Mouse (Mus musculus): ENCODE results near the gene Pml.

The Pml gene

DNA sequence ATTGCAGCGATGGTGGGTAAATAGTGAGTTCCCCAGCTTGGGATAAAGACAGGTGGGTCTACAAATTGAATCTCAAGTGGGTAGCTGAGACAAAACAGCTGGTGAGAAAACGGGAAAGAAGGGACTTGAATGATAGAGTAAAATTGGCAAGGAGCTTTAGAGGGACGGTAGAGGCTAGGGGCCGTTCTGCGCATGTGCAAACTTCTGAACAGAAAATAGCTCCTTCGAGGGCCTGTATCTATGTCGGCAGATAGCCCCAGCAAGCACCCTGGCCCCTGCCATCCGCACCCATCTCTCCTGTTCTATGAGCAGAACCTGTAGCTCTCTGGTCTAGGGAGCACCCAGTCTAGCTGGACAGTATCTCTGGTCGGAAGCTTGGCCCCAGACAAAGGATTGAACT, 55.4 kb downstream of the Pml start:
- Histone ChIP-seq H3K36me3 (ENCODE audit: insufficient read depth, low read length) (no peaks in the 10 kb centered on the region), H3K27me3 (ENCODE audit: insufficient read depth, low read length) (peaks cover 77% of the 10 kb centered on the region), H3K9me3 (ENCODE audit: low read length) (no peaks in the 10 kb centered on the region), H3K4me1 (replicated peaks; ENCODE audit: low read depth, low read length) (peaks cover 59% of the 10 kb centered on the region), H3K4me3 (replicated peaks; ENCODE audit: low read length) (no peak overlapping the region)
- TF ChIP-seq POU5F1 (IDR thresholded peaks at IDR 0.05; ENCODE audit: borderline replicate concordance, low read length) (no peak), CTCF (conservative IDR thresholded peaks at IDR 0.05; ENCODE audit: low read length) (no peak), NANOG (IDR thresholded peaks at IDR 0.05; ENCODE audit: borderline replicate concordance, low read length) (no peak)

DNA sequence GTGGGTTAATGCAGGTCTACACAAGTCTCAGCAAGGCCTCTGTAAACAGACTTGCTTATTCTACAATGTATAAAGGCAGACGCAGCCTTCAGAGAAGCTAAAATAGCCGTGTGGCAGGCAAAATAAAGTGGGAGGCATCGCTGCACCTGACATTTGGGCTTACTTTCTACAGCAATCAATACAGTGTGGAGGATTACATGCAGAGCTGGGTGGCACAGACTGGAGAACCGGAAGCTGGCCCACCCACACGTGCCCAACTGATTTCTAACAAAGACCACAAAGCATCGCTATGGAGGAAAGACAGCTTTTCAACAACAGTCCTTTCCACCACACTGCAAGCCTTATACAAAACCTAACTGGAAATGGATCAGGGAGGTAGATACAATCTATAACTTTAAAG, 65.1 kb downstream of the Pml start:
- Histone ChIP-seq H3K27me3 (ENCODE audit: insufficient read depth, low read length) (0 out of 2 replicates have a peak, but pooled peaks cover 3% of the 10 kb centered on the region), H3K9me3 (ENCODE audit: low read length) (peaks cover 5% of the 10 kb centered on the region; the same call in 1 of the 2 replicates), H3K36me3 (ENCODE audit: insufficient read depth, low read length) (no peaks in the 10 kb centered on the region), H3K4me1 (replicated peaks; ENCODE audit: low read depth, low read length) (no peaks in the 10 kb centered on the region), H3K4me3 (replicated peaks; ENCODE audit: low read length) (no peak overlapping the region)
- TF ChIP-seq POU5F1 (IDR thresholded peaks at IDR 0.05; ENCODE audit: borderline replicate concordance, low read length) (no peak), CTCF (conservative IDR thresholded peaks at IDR 0.05; ENCODE audit: low read length) (no peak), NANOG (IDR thresholded peaks at IDR 0.05; ENCODE audit: borderline replicate concordance, low read length) (no peak)

DNA sequence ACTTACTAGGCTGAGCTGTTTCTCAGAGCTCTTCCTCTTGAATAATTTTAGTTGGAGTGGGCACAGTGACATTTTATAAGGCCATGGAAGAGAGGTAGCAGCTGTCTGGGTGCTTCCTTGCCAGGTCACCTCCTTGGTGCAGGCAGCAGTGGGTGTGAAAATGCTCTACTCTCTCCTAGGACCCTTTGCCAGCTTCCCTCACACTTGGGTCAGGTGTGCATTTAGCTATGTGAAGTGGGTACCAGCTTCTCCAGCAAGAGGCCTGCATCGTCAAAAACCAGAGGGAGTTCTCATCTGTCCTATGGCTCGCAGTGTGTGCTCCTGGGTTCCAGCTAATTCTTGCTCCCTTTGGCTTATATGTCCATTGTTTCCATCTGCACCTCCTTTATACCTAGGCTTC, 70.2 kb downstream of the Pml start:
- H3K4me1 ChIP-seq (replicated peaks; ENCODE audit: low read depth, low read length), result 0 out of 2 replicates have a peak, but pooled peaks cover 2% of the 10 kb centered on the region

DNA sequence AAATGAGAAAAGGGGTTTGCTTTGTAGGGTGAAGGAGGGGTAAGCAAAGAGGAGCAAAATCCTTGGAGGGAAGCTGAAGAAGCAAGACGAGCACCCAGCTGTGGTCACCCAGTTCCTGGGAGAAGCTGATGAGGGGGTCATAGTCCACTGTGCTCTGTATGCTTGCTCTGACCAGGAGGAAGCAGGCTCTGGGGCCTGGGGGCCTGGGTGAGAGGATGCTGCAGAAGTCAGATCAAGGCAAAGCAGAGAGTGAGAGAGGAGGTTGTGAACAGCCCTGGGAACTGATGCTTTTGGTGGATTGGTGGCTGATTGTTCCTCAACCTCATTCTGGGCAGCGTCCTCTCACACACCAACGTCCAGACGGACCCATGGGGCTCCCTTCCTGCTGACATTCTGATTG, 72.4 kb downstream of the Pml start:
- H3K36me3 ChIP-seq (ENCODE audit: insufficient read depth, low read length), result no peaks in the 10 kb centered on the region
- H3K9me3 ChIP-seq (ENCODE audit: low read length), result no peaks in the 10 kb centered on the region
- no peak overlapping the region for H3K4me3 ChIP-seq (replicated peaks; ENCODE audit: low read length)
- peaks cover 5% of the 10 kb centered on the region; the same call in 1 of the 2 replicates for H3K27me3 ChIP-seq (ENCODE audit: insufficient read depth, low read length)
- 0 out of 2 replicates have a peak, but pooled peaks cover 6% of the 10 kb centered on the region for H3K4me1 ChIP-seq (replicated peaks; ENCODE audit: low read depth, low read length)
- TF ChIP-seq NANOG (IDR thresholded peaks at IDR 0.05; ENCODE audit: borderline replicate concordance, low read length) (no peak), POU5F1 (IDR thresholded peaks at IDR 0.05; ENCODE audit: borderline replicate concordance, low read length) (no peak), CTCF (conservative IDR thresholded peaks at IDR 0.05; ENCODE audit: low read length) (no peak)

More for the DNA sequence above, 70.2 kb downstream of the Pml start:
- Histone ChIP-seq H3K9me3 (ENCODE audit: low read length) (no peaks in the 10 kb centered on the region), H3K27me3 (ENCODE audit: insufficient read depth, low read length) (peaks cover 5% of the 10 kb centered on the region; the same call in 1 of the 2 replicates), H3K4me3 (replicated peaks; ENCODE audit: low read length) (no peak overlapping the region), H3K36me3 (ENCODE audit: insufficient read depth, low read length) (no peaks in the 10 kb centered on the region)
- TF ChIP-seq CTCF (conservative IDR thresholded peaks at IDR 0.05; ENCODE audit: low read length) (no peak), POU5F1 (IDR thresholded peaks at IDR 0.05; ENCODE audit: borderline replicate concordance, low read length) (no peak), NANOG (IDR thresholded peaks at IDR 0.05; ENCODE audit: borderline replicate concordance, low read length) (no peak)

DNA sequence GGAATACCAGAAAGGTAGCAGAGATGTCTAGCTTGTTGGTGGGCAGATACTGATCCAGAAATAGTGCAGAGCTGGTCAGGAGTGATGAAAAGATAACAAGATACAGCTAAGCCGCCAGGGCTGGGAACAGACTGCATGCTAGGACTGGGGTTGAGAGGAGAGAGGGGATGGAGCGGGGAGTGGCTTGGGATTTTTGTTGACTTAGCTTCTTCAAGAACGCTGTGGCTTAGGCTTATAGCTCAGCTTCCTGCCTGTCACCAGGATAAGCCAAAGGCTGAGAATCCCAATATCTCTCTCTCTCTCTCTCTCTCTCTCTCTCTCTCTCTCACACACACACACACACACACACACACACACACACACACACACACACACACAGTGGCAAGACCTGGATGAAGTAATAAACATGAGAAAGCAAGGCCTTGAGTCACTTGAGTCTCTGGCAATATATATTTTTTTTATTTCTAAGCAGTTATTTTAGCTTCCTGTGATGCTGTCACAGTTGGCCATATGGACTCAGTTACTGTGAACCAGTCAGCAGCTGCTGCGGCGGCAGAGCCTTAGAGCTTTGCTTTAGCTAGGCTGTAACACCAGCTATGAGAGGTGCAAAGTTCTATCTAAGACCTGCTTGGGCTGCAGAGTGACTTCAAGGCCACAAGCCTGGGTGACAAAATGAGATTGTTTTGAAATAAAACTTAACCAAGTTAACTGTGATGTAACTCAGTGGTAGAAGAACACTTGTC, 73.7 kb downstream of the Pml start:
- TF ChIP-seq NANOG (IDR thresholded peaks at IDR 0.05; ENCODE audit: borderline replicate concordance, low read length) (no peak), CTCF (conservative IDR thresholded peaks at IDR 0.05; ENCODE audit: low read length) (no peak), POU5F1 (IDR thresholded peaks at IDR 0.05; ENCODE audit: borderline replicate concordance, low read length) (no peak)
- 0 out of 2 replicates have a peak, but pooled peaks cover 6% of the 10 kb centered on the region for H3K4me1 ChIP-seq (replicated peaks; ENCODE audit: low read depth, low read length)
- no peak overlapping the region for H3K4me3 ChIP-seq (replicated peaks; ENCODE audit: low read length)
- peaks cover 5% of the 10 kb centered on the region; the same call in 1 of the 2 replicates for H3K27me3 ChIP-seq (ENCODE audit: insufficient read depth, low read length)
- no peaks in the 10 kb centered on the region for H3K9me3 ChIP-seq (ENCODE audit: low read length)
- no peaks in the 10 kb centered on the region for H3K36me3 ChIP-seq (ENCODE audit: insufficient read depth, low read length)

DNA sequence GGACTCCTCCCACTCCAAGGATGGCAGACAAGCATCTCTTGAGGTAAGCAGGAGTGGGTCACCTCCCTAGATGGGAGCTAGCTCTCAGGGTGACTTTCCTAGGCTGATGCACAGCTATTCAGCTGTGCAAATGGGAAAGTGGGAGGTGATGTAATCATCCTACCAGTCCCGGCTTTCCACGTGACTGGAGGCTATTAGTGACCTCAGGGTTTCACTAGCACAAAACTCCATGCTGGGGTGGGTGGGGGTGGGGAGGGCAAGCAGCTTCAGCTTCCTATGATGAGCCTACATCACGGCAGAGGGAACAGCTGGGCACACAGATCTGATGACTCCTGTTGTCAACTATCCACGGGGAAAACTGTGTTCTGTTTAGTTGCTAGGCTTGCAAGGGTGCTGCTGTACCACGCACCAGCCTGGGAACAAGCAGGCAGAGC, 74.8 kb downstream of the Pml start:
- Histone ChIP-seq H3K4me1 (replicated peaks; ENCODE audit: low read depth, low read length) (0 out of 2 replicates have a peak, but pooled peaks cover 6% of the 10 kb centered on the region), H3K4me3 (replicated peaks; ENCODE audit: low read length) (no peak overlapping the region), H3K27me3 (ENCODE audit: insufficient read depth, low read length) (peaks cover 5% of the 10 kb centered on the region; the same call in 1 of the 2 replicates), H3K36me3 (ENCODE audit: insufficient read depth, low read length) (no peaks in the 10 kb centered on the region), H3K9me3 (ENCODE audit: low read length) (no peaks in the 10 kb centered on the region)
- no peak for TF ChIP-seq CTCF (conservative IDR thresholded peaks at IDR 0.05; ENCODE audit: low read length)
- TF ChIP-seq POU5F1 (IDR thresholded peaks at IDR 0.05; ENCODE audit: borderline replicate concordance, low read length), result no peak
- no peak for TF ChIP-seq NANOG (IDR thresholded peaks at IDR 0.05; ENCODE audit: borderline replicate concordance, low read length)

DNA sequence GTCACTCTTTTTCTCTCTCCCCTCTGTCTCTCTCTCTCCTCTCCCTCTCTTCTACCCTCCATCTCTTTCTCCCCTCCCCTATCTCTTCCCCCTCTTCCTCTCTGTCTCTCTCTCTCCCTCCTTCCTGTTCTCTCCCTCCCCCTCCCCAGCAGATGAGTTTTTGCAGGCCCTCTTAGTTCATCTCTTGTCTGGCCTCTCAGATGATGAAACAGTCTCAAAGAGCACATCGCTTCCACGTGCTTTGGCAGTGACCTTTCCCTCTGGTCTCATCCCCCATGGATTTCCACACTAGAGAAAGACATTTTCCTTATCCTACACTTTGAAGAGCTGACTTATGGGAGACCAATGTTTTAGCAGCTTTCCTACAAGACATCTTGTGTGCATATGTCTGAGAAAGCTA, 76.7 kb downstream of the Pml start:
- peaks cover 5% of the 10 kb centered on the region for H3K27me3 ChIP-seq (ENCODE audit: insufficient read depth, low read length)
- H3K4me1 ChIP-seq (replicated peaks; ENCODE audit: low read depth, low read length), result peaks cover 12% of the 10 kb centered on the region
- no peaks in the 10 kb centered on the region for H3K36me3 ChIP-seq (ENCODE audit: insufficient read depth, low read length)
- H3K9me3 ChIP-seq (ENCODE audit: low read length), result no peaks in the 10 kb centered on the region
- no peak overlapping the region for H3K4me3 ChIP-seq (replicated peaks; ENCODE audit: low read length)
- TF ChIP-seq NANOG (IDR thresholded peaks at IDR 0.05; ENCODE audit: borderline replicate concordance, low read length) (no peak), POU5F1 (IDR thresholded peaks at IDR 0.05; ENCODE audit: borderline replicate concordance, low read length) (no peak), CTCF (conservative IDR thresholded peaks at IDR 0.05; ENCODE audit: low read length) (no peak)

GRCm38 (mm10) chr9:58169426-58169825, 80.2 kb downstream of the Pml start:
- H3K27me3 ChIP-seq (ENCODE audit: insufficient read depth, low read length), result peaks cover 2% of the 10 kb centered on the region
- H3K36me3 ChIP-seq (ENCODE audit: insufficient read depth, low read length), result no peaks in the 10 kb centered on the region
- peaks cover 8% of the 10 kb centered on the region for H3K9me3 ChIP-seq (ENCODE audit: low read length)
- TF ChIP-seq POU5F1 (IDR thresholded peaks at IDR 0.05; ENCODE audit: borderline replicate concordance, low read length) (no peak), CTCF (conservative IDR thresholded peaks at IDR 0.05; ENCODE audit: low read length) (no peak), NANOG (IDR thresholded peaks at IDR 0.05; ENCODE audit: borderline replicate concordance, low read length) (no peak)
- H3K4me3 ChIP-seq (replicated peaks; ENCODE audit: low read length), result no peak overlapping the region
- peaks cover 10% of the 10 kb centered on the region for H3K4me1 ChIP-seq (replicated peaks; ENCODE audit: low read depth, low read length)

Data from E14TG2a.4 (cell line).